Mouse (Mus musculus) monocyte, adult 5-6 weeks (primary cell): Measurements from ENCODE around the gene Clic4. TPM values are rescaled to one million over a fixed set of nuclear protein-coding genes. Genes with fewer than 3 reads are reported as not detected.

ENCODE experiments used
- ATAC-seq: fragments of 153-309, 156-312 bp; replicated peaks from 2 replicates; pipeline ENCODE4 v1.8.0; 2017; ENCODE audit warnings: mild to moderate bottlenecking; ENCODE audit not compliant: low TSS enrichment, insufficient number of reproducible peaks, severe bottlenecking, poor library complexity, low FRiP score
- total RNA-seq: library from RNA; stranded (forward); fragments of 200-1000, 200-491, 200-594 nt; gene quantifications from 3 replicates; pipeline ENCODE4 v1.2.3, GENCODE M21; 2017

Clic4 gene
- total RNA-seq, 1 experiment from 2014 or later: 39.4 TPM

DNA sequence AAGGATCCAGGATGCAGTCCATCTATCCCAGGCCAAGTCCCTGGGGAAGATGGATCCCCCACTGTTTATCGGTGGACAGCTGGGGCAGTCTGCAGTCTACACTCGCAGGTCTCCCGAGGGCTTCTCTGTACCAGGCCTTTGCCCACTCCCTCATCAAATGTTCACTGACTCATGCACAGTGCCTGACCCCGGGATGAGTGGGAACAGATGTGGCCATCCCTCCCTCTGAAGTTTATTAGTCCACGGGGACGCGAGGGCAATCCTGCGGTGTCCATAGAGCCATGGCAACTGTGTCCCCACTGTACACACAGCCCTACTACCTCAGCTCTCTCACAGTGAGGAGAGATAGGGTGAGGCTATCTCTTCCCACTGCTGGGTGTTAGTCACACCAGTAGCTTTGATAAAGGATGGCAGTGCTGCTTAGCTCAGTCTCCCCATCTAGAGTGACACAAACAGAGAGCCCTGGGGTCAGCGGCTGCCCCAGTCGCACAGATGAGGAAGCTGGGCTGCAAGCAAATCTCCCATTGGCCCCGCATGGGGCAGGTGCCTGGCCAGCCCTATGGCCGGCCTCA is 101.2 kb downstream of the Clic4 start:
- ATAC-seq: no peak

DNA sequence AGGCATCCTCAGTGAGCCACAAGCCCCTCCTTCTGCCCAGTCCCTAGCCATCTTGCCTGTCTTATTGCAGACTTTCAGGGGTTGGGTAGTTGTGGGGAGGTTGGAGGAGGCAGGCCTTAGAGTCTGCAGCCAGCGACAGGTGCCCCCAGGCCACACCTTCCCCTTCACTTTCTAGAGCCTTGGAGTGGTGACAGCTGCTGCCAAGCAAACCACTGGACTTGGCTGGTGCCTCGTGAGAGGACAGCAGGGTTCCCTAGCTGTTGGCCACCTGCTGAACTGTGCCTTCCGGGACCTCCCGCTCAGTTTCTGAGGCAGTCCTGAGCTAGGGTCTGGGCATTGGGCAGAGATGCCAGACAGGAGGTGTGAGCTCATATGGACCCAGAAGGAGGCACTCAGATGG is 103.1 kb downstream of the Clic4 start:
- ATAC-seq: no peak

DNA sequence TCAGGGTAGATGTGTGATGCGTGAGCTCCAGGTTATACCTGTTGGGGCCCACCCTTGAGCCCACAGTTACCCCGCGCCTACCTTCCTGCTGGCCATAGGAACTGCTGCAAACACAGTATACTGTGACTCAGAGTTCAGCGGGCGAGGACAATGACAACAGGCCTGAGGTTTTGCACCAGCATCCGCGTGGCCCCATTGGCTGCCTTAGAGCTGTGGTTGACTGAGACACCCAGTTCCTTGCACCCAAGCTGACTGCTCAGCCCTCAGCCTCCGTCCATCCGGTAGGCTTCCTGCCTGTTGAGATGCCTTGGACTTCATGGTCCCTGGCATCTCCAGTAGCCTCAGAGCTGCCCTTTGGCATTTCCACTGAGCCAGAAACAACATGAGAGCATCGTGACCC is 103.5 kb downstream of the Clic4 start:
- ATAC-seq: peak; percentile 40; the same call in 1 of the 2 replicates

DNA sequence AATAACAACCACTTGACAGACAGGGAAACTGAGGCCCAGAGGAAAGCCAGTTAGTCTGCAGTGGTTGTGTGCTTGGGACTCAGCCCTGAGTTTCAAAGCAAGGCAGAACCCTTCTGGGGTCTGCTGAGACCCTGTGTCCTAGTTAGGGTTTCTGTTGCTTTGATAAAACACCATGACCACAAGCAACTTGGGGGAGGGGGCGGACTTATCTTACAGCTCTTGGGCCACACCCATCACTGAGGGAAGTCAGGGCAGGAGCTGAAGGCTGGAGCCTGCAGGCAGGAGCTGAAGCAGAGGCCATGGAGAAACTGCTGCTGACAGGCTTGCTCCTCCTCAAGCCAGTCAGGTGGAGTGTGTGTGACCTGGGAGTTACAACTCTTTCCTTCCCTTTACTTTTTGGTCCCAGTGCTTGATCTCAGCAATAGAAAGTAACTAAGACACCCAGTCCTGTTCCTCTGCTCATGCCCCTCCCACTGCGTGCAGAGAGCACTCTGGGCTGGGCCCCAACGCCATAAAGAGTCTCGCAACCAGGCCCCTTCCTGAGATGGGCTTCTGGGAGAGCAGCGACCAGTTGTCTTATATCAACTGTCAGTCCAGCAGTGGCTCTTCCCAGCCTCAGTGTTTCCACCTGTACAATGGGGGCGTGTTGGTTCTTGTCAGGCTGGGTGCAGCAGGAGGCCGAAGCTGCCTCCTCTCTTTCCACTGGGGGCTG is 104.6 kb downstream of the Clic4 start:
- ATAC-seq: no peak

DNA sequence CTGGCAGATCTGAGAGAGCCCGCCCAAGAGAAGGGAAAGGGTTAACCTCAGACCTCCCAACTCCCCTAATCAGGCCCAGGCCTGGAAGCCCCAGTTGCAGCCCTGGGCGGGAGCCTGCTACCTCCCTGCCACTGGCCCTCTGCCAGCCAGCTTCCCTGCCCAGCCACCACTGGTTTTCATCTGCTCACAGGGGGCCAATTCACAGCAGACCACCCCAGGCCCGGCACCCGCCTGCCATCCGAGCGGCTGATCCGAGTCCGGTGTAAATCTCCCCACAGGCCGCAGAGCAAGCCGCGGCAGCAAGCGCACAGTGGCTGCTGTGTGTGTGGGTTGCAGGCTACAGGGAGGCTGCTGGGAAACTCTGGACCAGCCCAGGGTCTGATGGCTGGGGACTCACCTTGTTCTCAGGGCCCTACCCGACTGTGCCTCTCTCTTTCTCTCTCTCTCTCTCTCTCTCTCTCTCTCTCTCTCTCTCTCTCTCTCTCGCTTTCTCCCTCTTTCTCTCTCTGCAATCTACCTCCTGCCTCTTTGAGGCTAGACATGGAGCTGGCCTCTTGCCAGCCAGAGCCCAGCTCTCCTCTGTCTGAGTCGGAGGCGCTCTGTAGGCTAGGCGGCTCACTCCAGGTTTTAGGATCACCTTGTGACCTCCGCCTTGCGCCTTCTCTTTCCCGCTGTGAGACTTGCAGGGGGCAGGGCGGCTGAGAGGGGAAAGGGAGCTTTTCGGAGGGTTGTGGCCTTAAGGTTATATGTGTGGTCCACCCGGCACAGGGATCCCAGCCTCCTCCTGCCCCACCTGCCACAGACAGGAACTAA is 106.0 kb downstream of the Clic4 start:
- ATAC-seq: no peak

DNA sequence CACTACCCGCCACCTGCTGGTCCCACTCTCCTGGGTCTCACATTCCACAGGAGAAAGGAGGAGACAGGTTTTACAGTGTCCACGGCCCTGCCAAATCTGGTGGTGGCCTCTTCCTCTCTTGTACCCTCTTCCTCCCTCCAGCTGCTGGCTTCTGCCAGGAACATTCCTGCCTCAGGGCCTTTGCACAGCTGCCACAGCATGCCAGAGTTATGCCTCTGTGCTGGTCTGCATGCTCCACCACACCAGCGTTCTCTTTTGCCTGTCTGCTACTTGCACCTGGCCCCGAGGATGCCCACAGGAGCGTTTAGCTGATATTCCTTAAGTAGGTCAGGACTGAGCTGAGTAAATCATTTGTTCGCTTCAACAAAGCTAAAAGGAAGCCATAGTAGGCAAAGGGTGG is 106.9 kb downstream of the Clic4 start:
- ATAC-seq: no peak

Other genes with a start within 250 kb of the Clic4 start
- 9.8 to 41.3 TPM (median 12.1 TPM) in 3 replicates for gene Runx3, start 152.2 kb downstream of the Clic4 start, total RNA-seq
- gene Srrm1, start 80.5 kb upstream of the Clic4 start, total RNA-seq: 123 to 188 TPM (median 151 TPM) in 3 replicates
- gene Ncmap, start 125.4 kb upstream of the Clic4 start, total RNA-seq: not detected in 3 replicates
- gene Rcan3, start 161.0 kb upstream of the Clic4 start, total RNA-seq: 0.75 to 4.6 TPM (median 3.8 TPM) in 3 replicates
- not detected in 3 replicates for gene Stpg1, start 222.0 kb upstream of the Clic4 start, total RNA-seq
- 16.7 to 50.4 TPM (median 25.1 TPM) in 3 replicates for gene Nipal3, start 222.2 kb upstream of the Clic4 start, total RNA-seq